Mouse (Mus musculus) bone marrow, adult 2 months (tissue): ENCODE measurements at regions not wholly inside any gene's neighbourhood (a gene's known extent, or its start where the extent isn't known, plus 50 kb on each side); places are given as distances from the start of the nearest gene placed in this dataset.

Experiments
- CTCF ChIP-seq: fragments of 200-500 bp; IDR thresholded peaks from 2 replicates; pipeline ENCODE4 v1.5.1; 2011; ENCODE audit warnings: low read length, control low read depth; ENCODE audit not compliant: control insufficient read depth, insufficient read depth
- POLR2A ChIP-seq: fragments of 200-500 bp; IDR thresholded peaks from 2 replicates; pipeline ENCODE4 v1.6.1; 2011; ENCODE audit warnings: low read depth, mild to moderate bottlenecking, control low read depth, low read length, borderline replicate concordance; ENCODE audit not compliant: control insufficient read depth

DNA sequence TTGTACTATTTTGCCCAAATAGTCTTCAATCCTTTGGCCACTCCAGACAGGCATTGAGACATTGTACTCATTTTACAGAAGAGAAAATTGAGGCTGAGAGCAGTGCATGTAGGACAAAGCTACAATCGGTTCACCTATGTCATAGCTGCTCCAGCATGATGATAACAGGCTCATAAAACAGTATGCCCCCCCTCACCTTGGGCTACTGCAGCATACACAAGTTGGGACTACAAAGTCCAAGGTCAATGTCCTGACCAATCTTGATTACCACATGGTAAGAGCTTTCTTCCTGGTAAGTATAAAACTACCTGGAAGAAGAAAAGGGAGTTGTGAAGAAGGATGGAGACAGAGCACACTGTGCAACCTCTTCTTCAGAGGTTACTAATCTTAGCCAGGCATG, 416.4 kb downstream of the Efnb2 start:
- TF ChIP-seq CTCF (no peak), POLR2A (no peak)
